Mouse (Mus musculus): ENCODE data around the gene Kel. TPM values are rescaled to one million over a fixed set of nuclear protein-coding genes. Genes with fewer than 3 reads are reported as not detected.

The Kel gene
- total RNA-seq (2014; rRNA removed), result 0.24 TPM in 1 of 2 replicates, not detected in the other
- polyA plus RNA-seq (2015; fragmentation: Nextera tagmentation; extraction: Ambion mirVana), result 0.22 TPM in 1 of 2 replicates, not detected in the other

GRCm38 (mm10) chr6:41704123-41704522 is at the start of gene Kel:
Gene Kel, minus strand, starts transcription at chr6:41704339.
- Histone ChIP-seq H3K9me3 (ENCODE audit: low read length) (no peaks in the 10 kb centered on the region), H3K27me3 (ENCODE audit: insufficient read depth, low read length) (no peaks in the 10 kb centered on the region), H3K9ac (replicated peaks; ENCODE audit: low read length, poor library complexity, severe bottlenecking) (no peak within 1 kb of the TSS), H3K4me2 (ENCODE audit: low read depth, low read length, poor library complexity, severe bottlenecking) (no peak within 1 kb of the TSS), H3K36me3 (ENCODE audit: insufficient read depth, low read length) (no peaks in the 10 kb centered on the region), H3K4me3 (ENCODE audit: low read depth, low read length) (no peak within 1 kb of the TSS), H3K4me1 (ENCODE audit: insufficient read depth, low read length) (no peaks in the 10 kb centered on the region), H3K27ac (ENCODE audit: low read depth, low read length) (no peak within 1 kb of the TSS)
- DNase-seq (ENCODE audit: low spot score) (no peak), ATAC-seq (ENCODE audit: low FRiP score) (no peak)
- no peak for TF ChIP-seq CTCF (IDR thresholded peaks at IDR 0.05)
- 50% methylated on average over 1 of the region's 1 CpGs for WGBS

- Histone ChIP-seq H3K4me3 (ENCODE audit: low read depth, low read length) (no peak overlapping the region), H3K4me2 (ENCODE audit: low read depth, low read length, poor library complexity, severe bottlenecking) (no peak overlapping the region), H3K9me3 (ENCODE audit: low read length) (no peaks in the 10 kb centered on the region), H3K27ac (ENCODE audit: low read depth, low read length) (no peak overlapping the region), H3K27me3 (ENCODE audit: insufficient read depth, low read length) (no peaks in the 10 kb centered on the region), H3K4me1 (ENCODE audit: insufficient read depth, low read length) (no peaks in the 10 kb centered on the region), H3K36me3 (ENCODE audit: insufficient read depth, low read length) (no peaks in the 10 kb centered on the region), H3K9ac (replicated peaks; ENCODE audit: low read length, poor library complexity, severe bottlenecking) (no peak overlapping the region)
- no peak for TF ChIP-seq CTCF (IDR thresholded peaks at IDR 0.05)
- DNase-seq (ENCODE audit: low spot score), result no peak
- ATAC-seq (ENCODE audit: low FRiP score), result no peak
- 76% methylated on average over 5 of the region's 5 CpGs for WGBS
Observed at GRCm38 (mm10) chr6:41744664-41745392, 40.7 kb upstream of the Kel start.

DNA sequence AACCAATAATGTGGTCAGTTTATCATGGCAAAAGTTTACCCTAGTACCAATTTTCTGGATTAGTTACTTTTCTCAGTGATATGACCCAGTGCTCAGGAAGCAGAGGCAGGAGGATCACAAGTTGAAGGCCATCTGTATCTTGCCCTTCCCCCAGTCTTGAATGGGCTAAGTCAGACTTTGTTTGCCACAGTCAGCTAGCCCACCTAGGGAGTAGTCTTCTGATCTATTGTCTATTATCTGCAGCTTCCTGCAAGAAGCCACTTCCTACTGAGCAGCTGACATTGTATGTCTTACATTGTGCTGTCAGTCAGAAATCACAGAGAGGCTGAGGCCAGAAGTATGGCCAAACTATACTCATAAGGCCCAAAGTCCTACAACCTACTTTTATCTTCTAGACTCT is 37.0 kb upstream of the Kel start:
- no peak for DNase-seq (ENCODE audit: low spot score)
- H3K4me3 ChIP-seq (ENCODE audit: low read depth, low read length), result no peak overlapping the region
- no peak for ATAC-seq (ENCODE audit: low FRiP score)
- H3K27ac ChIP-seq (ENCODE audit: low read depth, low read length), result no peak overlapping the region
- no peak overlapping the region for H3K4me2 ChIP-seq (ENCODE audit: low read depth, low read length, poor library complexity, severe bottlenecking)
- H3K36me3 ChIP-seq (ENCODE audit: insufficient read depth, low read length), result no peaks in the 10 kb centered on the region
- no peaks in the 10 kb centered on the region for H3K9me3 ChIP-seq (ENCODE audit: low read length)
- TF ChIP-seq CTCF (IDR thresholded peaks at IDR 0.05), result no peak
- no peaks in the 10 kb centered on the region for H3K4me1 ChIP-seq (ENCODE audit: insufficient read depth, low read length)
- no peak overlapping the region for H3K9ac ChIP-seq (replicated peaks; ENCODE audit: low read length, poor library complexity, severe bottlenecking)
- no peaks in the 10 kb centered on the region for H3K27me3 ChIP-seq (ENCODE audit: insufficient read depth, low read length)

DNA sequence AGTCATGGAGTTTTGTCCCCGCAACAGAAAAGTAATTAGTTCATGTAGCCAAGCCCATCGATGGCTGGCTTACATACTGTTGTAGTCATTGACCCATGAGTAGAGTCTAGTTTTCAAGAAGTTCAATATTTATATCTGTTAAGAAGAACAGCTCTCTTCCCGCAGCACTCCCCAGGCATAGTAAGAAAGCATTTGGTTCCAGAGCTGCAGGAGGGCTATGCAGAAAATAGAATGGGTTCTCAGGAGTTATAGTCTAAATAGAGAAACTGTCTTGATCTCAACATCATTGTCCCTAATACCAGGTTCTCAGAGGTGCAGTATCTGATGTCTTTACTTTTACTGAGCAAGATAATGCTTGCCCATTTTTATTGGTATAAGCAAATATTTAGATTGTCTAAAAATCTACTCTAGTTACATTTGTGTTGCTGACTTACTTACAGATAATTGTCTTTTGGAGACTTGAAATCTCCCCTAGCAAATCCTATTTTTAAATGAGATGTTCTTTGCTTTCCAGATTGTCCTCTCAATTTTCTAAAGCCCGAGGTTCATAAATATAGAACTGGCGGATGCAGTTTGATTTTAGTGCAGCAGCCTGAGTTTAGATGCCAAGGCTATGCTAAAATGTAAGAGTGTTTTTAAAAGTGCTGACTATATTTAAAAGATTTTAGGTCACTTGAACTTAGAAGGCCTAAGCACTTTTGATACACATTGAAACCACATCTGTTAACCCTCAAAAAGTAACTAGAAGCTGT is 30.8 kb upstream of the Kel start:
- no peak for TF ChIP-seq CTCF (IDR thresholded peaks at IDR 0.05)
- H3K27me3 ChIP-seq (ENCODE audit: insufficient read depth, low read length), result no peaks in the 10 kb centered on the region
- H3K9ac ChIP-seq (replicated peaks; ENCODE audit: low read length, poor library complexity, severe bottlenecking), result no peak overlapping the region
- no peak for ATAC-seq (ENCODE audit: low FRiP score)
- H3K36me3 ChIP-seq (ENCODE audit: insufficient read depth, low read length), result no peaks in the 10 kb centered on the region
- H3K4me1 ChIP-seq (ENCODE audit: insufficient read depth, low read length), result no peaks in the 10 kb centered on the region
- H3K27ac ChIP-seq (ENCODE audit: low read depth, low read length), result no peak overlapping the region
- WGBS, result 92% methylated on average over 5 of the region's 5 CpGs
- no peak for DNase-seq (ENCODE audit: low spot score)
- H3K4me3 ChIP-seq (ENCODE audit: low read depth, low read length), result no peak overlapping the region
- no peak overlapping the region for H3K4me2 ChIP-seq (ENCODE audit: low read depth, low read length, poor library complexity, severe bottlenecking)
- H3K9me3 ChIP-seq (ENCODE audit: low read length), result no peaks in the 10 kb centered on the region

DNA sequence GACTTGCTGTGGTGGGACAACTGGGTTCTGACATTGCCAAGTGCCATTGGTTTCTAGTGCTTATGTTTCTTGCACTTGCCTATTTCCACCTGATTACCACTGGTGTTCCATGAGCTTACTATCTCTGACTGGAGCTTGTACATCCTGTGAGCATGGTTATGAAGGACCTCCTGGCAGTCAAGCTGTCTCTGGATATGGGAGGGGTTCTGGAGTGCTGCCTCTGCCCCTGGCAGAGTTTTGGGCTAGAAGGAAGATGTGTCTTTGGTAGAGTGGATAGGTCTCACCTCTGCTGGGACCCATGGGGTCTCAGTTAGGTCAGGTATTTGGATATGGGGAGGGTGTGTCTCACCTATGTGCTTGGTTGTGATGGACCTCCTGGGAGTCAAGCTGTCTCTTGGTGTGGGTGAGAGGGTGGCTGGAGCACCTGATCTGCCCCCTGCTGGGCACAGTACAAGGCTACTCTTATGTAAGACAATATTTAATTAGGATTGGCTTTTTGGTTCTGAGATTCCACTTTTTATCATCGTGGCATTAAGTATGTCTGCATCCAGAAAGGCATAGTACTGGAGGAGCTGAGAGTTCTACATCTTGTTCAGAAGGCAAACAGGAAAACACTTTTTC is 24.0 kb upstream of the Kel start:
- H3K36me3 ChIP-seq (ENCODE audit: insufficient read depth, low read length), result no peaks in the 10 kb centered on the region
- H3K27ac ChIP-seq (ENCODE audit: low read depth, low read length), result no peak overlapping the region
- ATAC-seq (ENCODE audit: low FRiP score) (no peak), DNase-seq (ENCODE audit: low spot score) (no peak)
- H3K9ac ChIP-seq (replicated peaks; ENCODE audit: low read length, poor library complexity, severe bottlenecking), result no peak overlapping the region
- H3K4me1 ChIP-seq (ENCODE audit: insufficient read depth, low read length), result no peaks in the 10 kb centered on the region
- 91% methylated on average over 1 of the region's 1 CpGs for WGBS
- no peak for TF ChIP-seq CTCF (IDR thresholded peaks at IDR 0.05)
- no peaks in the 10 kb centered on the region for H3K9me3 ChIP-seq (ENCODE audit: low read length)
- no peak overlapping the region for H3K4me2 ChIP-seq (ENCODE audit: low read depth, low read length, poor library complexity, severe bottlenecking)
- H3K4me3 ChIP-seq (ENCODE audit: low read depth, low read length), result no peak overlapping the region
- H3K27me3 ChIP-seq (ENCODE audit: insufficient read depth, low read length), result no peaks in the 10 kb centered on the region

- Histone ChIP-seq H3K9ac (replicated peaks; ENCODE audit: low read length, poor library complexity, severe bottlenecking) (no peak overlapping the region), H3K4me1 (ENCODE audit: insufficient read depth, low read length) (no peaks in the 10 kb centered on the region), H3K4me2 (ENCODE audit: low read depth, low read length, poor library complexity, severe bottlenecking) (no peak overlapping the region), H3K27ac (ENCODE audit: low read depth, low read length) (no peak overlapping the region), H3K9me3 (ENCODE audit: low read length) (no peaks in the 10 kb centered on the region), H3K36me3 (ENCODE audit: insufficient read depth, low read length) (no peaks in the 10 kb centered on the region), H3K4me3 (ENCODE audit: low read depth, low read length) (no peak overlapping the region), H3K27me3 (ENCODE audit: insufficient read depth, low read length) (no peaks in the 10 kb centered on the region)
- DNase-seq (ENCODE audit: low spot score), result no peak
- WGBS, result 94% methylated on average over 2 of the region's 2 CpGs
- ATAC-seq (ENCODE audit: low FRiP score), result no peak
- TF ChIP-seq CTCF (IDR thresholded peaks at IDR 0.05), result no peak
Observed at GRCm38 (mm10) chr6:41721430-41721829, 17.3 kb upstream of the Kel start.

All from midbrain, postnatal 0 days (tissue).